Mouse (Mus musculus): ENCODE measurements around the gene Gm21852. TPM values are rescaled to one million over a fixed set of nuclear protein-coding genes. Genes with fewer than 3 reads are reported as not detected.
"Not testable (repeated sequence)": the region's sequence is repeated elsewhere in the genome, so short reads cannot be mapped to it uniquely, and the experiment has no call there.

The Gm21852 gene
- total RNA-seq (2021) (not detected), polyA plus RNA-seq (2012; rRNA removed) (not detected in 2 replicates)
- long read RNA-seq, result 0 reads

GRCm38 (mm10) chrY:40651896-40652295, at the start of gene Gm21852:
Gene Gm21852 (minus strand): TSS chrY:40651996.
- intact Hi-C loops (cut with DNase I); H3K9ac ChIP-seq (ENCODE audit: low read depth, low read length); H3K27me3 ChIP-seq (ENCODE audit: control insufficient read depth, insufficient read depth, low read length); H3K4me3 ChIP-seq; H3K27ac ChIP-seq; DNase-seq; H3K4me1 ChIP-seq (ENCODE audit: control insufficient read depth, insufficient read depth, low read length); H3K79me2 ChIP-seq (replicated peaks; ENCODE audit: control insufficient read depth, insufficient read depth, low read length); H3K36me3 ChIP-seq (ENCODE audit: control insufficient read depth, insufficient read depth, low read length): not testable (repeated sequence)
- WGBS, result no CpG with 5 or more reads among the region's 3 CpGs

Small RNA genes within 50 kb of the gene (microRNA-seq; reads per million reads assigned to microRNA genes)
- gene Gm27466, result 0 reads per million in 2 experiments
- gene Gm28018, result 0 reads per million in 2 experiments

Other genes with a start within 250 kb of the Gm21852 start
- gene Gm21797, start 123.8 kb upstream of the Gm21852 start, total RNA-seq (2021), result not detected
- gene Gm21797, start 123.8 kb upstream of the Gm21852 start, polyA plus RNA-seq (2012; rRNA removed), result not detected in 2 replicates
- gene Gm20795, start 152.9 kb upstream of the Gm21852 start, total RNA-seq (2021), result not detected
- not detected in 2 replicates for gene Gm20795, start 152.9 kb upstream of the Gm21852 start, polyA plus RNA-seq (2012; rRNA removed)

Data from heart, adult 2 months (tissue).